Mouse (Mus musculus) 3T3-L1 (cell line): ENCODE results near the gene Ms4a14.
A peak's percentile ranks its signal among the peaks of the same experiment; 100 is the strongest.
"Not testable (repeated sequence)": the region's sequence is repeated elsewhere in the genome, so short reads cannot be mapped to it uniquely, and the experiment has no call there.

Source experiments
- DNase-seq: peaks from one replicate; pipeline ENCODE4 v3.0.0-alpha.2; 2015; ENCODE audit warnings: low read depth, low spot score

The Ms4a14 gene

DNA sequence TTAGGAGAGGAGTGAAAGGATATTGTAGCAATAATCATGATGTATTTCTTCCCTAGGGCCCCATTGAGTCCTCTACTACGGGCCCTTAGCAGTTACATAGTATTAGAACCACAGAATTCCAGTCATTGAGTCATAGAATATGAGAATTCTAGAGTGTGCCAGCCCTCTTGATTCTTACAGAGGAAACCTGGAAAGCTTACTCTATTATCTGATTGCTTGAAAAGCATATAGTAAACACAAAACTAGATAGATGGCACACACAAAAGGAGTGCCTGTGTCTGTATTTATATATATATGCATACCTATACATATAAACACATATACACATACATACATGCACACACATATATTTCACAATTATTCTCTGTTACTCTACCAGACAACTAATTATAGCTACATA, at the start of gene Ms4a14:
Ms4a14 (minus strand) TSS at position 101 of the 400 bp plus-strand sequence.
- no peak for DNase-seq

DNA sequence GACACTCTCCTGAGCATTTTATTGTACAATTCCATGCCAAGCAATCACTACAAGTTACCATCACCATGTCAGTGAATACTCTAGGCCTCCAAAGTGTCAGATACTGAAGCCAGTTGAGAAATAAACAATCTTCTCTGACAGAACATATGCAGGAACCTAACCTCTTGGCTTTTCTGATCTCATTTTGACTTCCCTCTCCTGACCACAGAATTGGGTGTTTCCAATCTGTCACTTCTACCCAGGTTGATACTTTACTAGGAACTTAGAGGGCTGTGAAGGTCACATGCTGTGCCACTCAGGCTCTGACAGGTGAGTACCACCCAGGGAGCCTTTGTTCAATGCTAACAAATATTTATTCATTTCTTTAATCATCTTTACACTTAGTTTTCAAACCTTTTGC, 47.7 kb upstream of the Ms4a14 start:
- no peak for DNase-seq

DNA sequence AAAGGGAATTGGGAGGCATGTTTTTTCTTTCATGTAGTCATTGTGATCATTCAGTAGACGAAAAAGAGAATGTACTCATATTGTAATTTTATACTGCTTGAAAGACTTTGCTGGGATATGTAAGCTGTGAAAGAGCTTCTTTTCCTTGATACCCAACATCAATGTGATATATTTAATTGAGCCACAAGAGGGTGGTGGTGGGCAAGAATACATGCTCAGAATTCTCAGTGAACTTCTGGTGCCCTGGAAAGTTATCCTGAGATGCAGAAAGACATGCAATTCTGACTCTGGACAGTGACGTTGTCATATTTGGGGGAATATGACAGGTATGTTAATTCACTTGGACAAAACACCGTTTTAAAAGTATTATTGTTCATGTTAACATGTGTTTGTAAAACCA, 45.9 kb upstream of the Ms4a14 start:
- peak; percentile 27 for DNase-seq

DNA sequence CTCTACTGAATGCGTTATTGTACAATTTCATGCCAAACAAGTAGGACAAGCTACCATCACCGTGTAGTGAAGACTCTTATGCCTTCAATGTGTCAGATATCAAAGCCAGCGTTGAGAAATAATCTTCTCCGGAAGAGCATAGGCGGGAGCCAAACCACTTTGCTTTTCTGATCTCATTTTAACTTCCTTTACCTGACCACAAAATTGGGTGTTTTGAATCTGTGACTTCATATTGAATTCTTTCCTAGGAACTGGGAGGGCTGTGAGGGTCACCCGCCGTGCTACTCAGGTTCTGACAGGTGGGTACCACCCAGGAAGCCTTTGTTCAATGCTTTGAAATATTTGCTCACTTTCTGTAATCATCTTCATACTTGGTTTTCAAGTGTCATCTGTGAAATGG, 41.5 kb upstream of the Ms4a14 start:
- DNase-seq, result no peak

DNA sequence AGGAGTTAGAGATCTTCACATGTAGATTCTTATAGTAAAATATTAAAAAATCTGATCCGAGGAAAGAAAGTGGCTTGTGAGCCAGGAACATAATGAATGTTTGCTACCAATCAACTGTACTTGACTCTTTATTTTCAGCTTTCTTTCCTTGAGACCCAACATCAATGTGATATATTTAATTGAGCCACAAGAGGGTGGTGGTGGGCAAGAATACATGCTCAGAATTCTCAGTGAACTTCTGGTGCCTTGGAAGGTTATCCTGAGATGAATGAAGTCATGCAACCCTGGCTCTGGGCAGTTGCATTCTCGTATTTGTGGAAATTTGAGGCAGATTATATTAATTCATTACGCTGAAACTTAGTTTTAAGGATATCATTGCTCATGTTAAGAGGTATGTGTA, 37.6 kb upstream of the Ms4a14 start:
- DNase-seq, result peak; percentile 23

DNA sequence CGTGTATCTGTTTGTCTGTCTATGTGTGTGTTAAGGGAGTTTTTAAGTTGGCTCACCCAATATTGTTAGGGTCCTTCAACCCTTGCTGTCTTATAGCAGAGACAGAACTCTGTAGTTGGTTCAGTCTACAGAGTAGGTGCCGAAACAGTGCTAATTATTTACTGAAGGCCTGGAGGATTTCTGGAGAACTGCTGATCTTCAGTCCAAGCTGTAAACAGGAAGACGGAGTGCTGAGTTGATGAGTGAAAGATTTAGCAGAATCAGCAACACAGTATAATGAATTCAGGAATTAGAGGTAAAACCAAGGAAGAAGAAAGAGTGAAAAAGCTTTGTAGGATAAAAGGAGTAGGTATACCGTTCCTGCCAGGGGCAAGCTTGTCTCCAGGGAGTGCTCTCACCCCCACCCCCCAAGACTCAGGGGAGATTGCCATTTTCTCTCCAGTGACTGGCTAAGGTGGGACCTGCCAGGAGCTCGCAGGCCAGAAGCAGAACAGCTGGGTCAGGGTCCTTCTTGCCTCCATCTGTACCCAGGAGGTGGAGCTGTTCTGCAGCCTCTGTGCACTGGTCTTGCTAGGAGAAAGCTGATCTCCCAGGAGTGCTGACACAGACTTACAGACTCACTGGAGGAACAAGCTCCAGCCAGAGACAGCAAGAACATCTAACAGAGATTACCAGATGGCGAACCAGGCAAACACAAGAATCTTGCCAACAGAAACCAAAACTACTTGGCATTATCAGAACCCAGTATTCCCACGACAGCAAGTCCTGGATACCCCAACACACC, 35.6 kb upstream of the Ms4a14 start:
- DNase-seq, result peak; percentile 7

DNA sequence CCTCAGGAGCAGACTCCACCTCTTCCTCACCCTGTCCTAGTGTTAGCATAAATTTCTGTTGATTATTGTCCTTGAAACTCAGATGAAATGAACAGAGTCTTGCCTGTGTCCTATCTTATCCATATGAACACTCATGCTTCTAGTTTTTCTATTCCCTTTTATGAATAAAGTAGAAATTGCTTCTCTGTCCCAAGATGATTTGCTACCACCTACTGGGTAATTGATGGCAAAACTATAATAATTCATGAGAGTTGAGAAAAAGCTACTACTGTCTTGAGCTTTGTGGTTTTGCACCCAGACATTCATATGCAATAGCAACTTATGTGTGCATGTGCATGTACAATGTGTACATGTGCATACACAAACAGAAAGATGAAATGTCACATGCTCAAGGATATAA, 29.7 kb upstream of the Ms4a14 start:
- DNase-seq, result no peak

DNA sequence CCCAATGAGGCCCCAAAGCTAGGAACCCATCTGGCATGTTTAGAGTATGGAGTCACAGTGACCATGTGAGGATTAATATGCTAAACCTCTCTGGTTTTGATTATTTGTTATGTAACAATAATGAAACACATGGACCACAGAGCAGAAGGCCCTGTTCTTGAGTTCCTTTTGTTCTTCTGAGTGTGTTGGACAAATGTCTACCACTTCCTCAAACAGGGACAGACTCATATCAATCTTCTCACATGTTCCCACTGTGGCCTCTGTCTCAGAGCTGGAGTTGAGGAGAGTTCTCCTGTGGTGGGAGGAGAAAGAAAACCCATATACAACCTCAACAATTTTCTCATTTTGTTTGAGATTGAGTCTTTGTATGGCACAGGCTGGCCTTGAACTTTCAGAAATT, 28.9 kb upstream of the Ms4a14 start:
- no peak for DNase-seq

DNA sequence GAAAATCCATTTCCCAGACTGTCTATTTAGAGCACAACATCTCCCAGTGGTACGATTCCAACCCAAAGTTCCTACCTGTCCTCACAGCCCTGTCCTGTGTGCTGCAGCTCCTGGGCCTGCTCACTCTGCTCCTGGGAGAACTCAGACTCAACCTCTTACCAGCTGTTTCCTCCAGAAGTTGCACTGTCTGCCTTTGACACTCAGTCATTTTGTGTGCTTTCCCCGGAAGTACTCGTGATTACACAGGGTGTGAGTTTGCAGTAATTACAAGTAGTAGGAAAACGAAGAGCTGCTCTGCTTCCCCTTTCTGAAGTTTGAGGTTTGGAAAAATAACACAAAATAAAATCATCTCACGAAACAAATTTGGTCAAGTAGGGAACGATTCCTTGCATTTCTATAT, 21.7 kb upstream of the Ms4a14 start, which contains the start of gene Ms4a7:
Ms4a7 (minus strand) TSS at position 215 of the 400 bp plus-strand sequence.
- DNase-seq, result no peak

DNA sequence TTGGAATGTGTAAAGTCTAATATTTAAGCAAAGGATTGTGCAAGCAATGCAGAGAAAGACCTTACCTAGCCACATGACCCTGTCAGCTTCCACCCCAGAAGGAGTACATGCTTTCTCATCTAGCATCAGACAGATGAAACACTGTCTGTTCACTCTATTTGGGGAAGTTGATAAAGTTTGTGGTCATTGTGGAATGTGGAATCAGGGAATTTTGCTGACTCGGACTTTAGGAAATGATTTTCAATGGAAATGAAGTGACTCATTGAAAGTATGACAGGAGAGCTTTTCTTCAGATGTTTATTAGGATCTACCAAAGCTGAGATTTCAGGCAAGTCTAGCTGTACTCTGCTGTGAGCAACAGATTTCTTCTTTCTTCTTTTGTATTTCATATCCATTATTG, 6.9 kb upstream of the Ms4a14 start:
- peak; percentile 35 for DNase-seq

DNA sequence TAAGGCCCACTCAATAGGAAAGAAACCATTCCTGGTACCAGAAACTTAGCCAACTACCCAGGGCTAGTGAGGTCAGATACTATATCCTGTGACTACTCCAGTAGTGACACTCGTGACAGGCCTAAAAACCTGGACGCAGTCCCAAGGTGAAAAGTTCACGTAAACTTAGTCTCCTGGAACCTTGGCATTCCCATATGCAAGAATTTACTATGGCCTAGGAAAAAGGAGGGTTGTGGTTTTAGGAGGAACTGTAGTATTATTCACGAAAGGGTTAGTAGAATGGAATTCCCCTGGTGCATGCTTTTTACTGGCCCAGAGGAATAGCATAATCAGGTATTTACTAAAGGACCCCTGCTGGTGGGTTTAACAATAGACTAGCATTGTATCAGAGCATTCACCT, 2.5 kb upstream of the Ms4a14 start:
- DNase-seq, result no peak

DNA sequence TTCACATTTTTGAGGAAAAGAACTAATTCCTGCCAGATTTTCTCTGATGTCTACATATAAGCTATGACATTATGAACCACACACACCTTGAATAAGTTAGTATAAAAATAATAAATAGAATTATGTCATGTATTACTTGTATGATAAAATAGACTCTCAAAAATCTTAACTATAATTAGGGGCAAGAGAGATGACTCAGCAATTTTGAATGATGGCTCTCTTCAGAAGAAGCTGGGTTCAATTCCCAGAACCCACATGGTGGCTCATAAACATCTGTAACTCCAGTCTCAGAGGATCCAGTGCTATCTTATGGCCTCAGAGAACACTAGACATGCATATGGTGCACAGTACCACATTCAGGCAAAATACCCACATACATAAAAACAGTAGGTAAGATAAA, 5.4 kb downstream of the Ms4a14 start:
- no peak for DNase-seq

DNA sequence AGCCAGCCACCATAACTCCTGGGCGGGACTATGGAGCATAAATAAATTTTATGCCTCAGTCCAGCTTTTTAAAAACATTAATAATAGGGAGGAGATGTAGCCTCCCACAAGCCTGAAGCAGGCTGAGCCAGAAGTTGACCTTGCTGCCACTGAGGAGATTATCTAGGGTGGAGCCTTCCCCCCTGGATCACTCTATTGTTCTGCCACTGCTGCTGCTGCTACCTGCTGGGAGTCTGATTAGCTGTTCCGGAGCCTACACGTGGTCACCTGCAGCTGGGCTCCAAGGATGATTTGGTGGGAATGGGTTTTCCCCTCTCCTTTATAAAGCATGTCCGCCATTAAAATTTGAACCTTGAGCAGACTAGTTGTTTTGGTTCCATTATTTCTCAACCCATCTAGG, 14.7 kb downstream of the Ms4a14 start:
- DNase-seq, result not testable (repeated sequence)

DNA sequence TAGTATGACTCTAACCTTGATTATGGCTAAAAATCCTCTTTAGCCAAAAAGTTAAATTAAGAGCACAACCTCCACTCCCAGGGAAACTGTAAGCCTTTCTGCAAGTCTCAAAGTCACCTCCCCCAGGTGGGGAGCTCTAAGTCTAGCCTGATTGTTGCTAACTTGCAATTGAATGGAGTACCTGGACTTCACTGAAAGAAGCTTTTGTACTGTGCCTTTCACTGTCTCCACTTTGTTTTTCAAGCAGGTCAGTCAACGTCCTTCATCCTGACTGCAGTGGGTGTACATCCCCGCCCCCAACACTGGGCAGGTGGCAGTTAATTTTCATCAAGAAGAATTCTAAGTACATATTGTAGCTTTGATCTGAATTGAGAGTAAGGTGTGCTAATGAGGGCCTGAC, 15.3 kb downstream of the Ms4a14 start:
- DNase-seq, result no peak

DNA sequence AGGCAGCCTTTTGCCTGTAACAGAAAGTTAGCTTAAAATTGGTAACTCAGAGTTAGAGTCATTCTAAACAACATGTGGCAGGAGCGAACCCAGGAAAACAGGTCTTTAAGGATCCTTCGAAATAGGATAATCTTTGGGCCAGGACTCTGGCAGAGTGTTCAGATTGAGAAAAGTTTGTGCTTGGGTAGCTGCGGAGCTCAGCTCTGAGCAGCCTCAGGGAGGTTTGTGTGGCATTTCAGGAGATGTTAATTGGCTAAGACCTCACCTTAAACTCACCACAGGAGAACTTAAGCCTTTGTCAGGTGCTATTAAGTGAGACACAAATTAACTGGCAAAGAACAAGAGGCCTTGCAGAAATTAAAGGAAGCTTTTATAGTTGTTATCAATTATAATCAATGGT, 20.6 kb downstream of the Ms4a14 start:
- not testable (repeated sequence) for DNase-seq

DNA sequence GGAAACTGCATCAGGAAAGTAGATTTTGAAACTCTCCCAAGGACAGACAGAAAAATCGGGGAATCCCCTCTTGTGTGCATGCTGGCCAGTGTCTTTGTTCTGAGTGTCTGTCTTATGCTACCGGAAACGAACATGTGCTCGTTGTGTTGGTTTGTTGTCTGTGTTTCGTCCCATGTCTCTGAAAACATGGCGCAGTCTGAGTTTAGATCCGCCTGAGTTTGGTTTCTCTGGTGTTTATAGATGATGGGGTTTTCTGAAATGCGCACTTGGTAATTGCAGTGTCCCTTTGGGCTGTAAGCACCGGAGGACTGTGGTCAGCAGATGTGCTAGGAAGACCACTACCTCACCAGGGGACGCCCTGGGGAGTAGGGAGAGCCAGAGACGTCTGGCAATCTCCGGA, 21.3 kb downstream of the Ms4a14 start:
- DNase-seq, result no peak

DNA sequence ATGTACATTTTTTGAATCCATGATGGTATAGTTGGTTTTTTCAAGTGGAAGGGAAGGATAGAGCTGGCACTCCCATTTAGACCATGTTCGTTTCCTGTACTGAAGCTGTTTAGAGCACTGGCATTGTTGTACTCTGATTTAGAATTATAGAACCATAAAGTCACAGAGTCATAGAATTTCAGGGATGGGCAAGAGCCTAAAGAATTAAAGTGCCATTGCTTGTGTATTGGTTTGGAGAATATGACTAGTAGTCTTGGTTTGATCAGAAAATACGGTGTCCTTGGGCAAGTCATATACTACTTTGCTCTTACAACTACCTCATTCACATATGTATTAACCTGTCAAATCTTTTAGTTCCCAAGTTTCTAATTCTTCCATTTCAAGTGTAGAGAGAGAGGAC, 30.5 kb downstream of the Ms4a14 start, which contains the start of gene Ms4a5:
Ms4a5 (minus strand) TSS at position 101 of the 400 bp plus-strand sequence.
- no peak for DNase-seq

DNA sequence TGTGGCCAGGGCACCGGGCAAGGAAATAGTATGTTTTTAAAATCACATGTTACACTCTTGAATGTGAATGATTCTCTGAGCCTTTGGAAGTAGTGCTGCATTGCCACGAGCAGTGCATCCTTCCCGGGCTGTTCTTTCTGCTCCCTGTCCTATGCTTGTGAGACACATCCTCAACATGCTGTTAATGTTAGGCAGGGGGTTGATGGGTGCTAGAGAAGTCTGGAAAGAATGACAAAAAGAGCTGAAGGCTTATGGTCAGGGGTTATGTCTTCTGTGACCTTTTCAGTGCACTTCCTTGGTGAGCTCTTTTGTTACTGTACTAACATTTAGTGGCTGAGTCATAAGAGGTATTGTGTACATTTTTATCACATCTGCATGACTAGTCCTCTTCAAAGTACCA, 34.0 kb downstream of the Ms4a14 start:
- no peak for DNase-seq

DNA sequence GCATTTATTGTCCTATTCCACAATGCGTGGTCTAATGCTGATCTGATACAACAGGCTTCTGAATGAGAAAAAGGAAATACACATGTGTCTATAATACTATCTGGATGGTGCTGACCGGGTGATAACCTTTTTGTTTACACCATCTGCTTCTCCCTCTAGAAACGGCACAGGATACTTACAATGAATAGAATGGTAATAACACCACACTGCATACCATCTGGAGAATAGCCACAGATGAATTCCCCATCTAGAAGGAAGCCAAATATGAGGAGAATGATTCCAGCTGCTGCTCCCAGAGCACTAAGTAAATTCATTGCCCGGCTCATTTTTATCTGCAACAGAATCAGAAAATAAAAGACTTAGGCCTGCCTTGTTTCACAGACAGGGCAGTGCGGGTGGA, 37.8 kb downstream of the Ms4a14 start:
- no peak for DNase-seq

DNA sequence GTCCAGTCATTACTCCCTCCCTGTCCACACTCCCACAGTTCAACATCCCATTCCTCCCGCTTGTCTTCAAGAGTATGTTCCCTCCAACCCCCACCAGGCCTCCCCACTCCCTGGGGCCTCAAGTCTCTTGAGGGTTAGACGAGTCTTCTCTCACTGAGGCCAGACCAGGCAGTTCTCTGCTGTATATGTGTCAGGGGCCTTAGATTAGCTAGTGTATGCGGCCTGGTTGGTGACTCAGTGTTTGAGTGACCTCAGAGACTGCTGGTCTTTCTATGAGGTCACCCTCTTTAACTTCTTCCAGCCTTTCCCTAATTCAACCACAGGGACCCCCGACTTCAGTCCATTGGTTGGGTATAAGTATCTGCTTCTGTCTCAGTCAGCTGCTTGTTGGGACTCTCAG, 47.3 kb downstream of the Ms4a14 start:
- no peak for DNase-seq

DNA sequence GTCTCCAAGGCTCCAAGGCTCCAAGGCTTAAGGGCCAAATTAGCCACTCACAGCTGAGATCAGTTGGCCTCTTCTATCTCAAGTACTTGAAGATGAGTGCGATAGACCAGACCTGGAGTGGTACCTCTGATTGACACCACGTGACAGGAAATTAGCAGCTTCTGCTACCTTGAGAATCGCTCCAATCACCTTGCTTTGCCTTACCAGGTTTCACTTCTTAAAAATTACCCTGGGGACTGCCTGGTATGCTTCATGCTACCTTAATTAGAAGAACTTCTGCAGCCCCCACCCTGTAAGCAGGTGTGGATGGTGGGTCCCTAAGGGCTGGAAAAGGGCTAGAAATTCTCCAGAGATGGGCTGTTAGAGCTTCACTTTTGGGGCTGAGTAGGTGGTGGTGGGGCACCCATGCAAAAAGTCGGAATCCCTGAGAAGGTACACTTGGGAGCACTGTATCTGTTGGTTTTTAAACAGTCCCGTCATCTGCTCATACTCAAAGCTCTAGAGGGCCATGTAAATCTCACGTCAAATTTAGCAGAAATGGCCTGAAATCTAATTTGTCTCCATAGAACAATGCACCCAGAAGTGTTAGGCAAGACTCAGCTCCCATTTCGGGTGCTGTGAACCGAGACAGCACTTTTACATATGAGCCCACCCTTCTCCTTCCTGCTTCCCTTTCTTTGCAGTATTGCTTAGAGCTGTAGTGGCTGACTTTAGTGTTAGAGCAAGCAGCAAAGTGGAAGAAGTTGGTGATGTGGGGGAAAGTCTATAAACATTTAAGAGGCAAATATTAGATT, 48.0 kb downstream of the Ms4a14 start, which contains the start of gene Ms4a1:
Ms4a1 (minus strand) TSS at position 190 of the 794 bp plus-strand sequence.
- DNase-seq, result no peak

DNA sequence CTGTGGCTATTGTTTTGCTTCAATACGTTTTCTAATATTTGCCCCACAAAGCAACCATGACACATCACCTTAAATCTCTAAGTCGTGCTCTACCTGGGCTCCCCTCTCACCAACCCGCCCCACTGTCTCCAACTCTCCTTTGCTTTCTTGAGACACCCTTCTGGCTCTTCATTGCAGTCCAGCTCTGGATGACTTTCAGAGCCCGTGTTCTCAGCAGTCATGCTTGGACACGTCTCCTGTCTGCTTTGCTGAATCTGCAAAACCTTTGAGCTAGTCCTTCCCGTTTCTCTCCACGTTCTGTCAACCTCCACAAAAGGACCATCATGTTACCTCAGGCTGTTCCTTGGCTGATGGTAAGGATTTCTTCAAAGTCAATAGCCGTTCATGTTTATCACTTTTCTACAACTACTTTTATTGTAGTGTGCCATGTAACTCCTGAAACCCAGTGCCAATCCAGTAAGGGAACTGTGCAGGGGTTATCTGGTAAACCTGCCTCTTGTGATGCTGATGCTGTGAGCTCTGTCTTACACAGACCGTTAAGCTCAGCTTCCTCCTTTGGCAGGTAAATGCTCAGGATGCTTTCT, 49.6 kb downstream of the Ms4a14 start:
- DNase-seq, result no peak
